Mouse (Mus musculus) T-helper 17 cell (primary cell): Measurements from ENCODE around the gene Vmn1r77.
"Not testable (repeated sequence)": the region's sequence is repeated elsewhere in the genome, so short reads cannot be mapped to it uniquely, and the experiment has no call there.

Experiments
- in situ Hi-C, 2 experiments: fragments of 300-600 bp; cut with MboI, MseI; formaldehyde crosslinking; loops; 1 replicate in 1 of 2; 2 replicates in 1 of 2; pipeline ENCODE4 v1.15.1; 2025; ENCODE audit warnings: high pct_unique_total_duplicates in 2 of 2

Vmn1r77 gene

DNA sequence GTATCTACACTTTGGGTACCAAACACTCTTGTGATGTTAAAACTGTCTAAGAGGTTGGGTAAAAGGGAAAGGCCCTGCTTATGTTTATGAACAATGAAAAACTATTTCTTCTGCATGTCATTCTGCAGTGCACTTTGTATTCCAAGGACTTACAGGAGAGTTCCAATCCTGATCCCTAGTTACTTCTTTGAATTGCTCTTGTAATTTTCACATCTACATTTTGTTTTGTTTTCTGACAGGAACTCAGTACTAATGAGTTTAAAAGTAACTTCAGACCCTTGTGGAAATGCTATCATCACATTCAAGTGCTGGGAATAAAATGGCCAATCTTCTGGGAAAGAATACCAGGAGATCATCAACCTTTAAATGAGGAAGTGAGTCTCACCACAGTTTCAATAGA is at the start of gene Vmn1r77:
Gene Vmn1r77, plus strand, starts transcription at position 301 of the 400 bp plus-strand sequence.
- in situ Hi-C loops: loop anchor here in 1 of 2 experiments (25.0 kb wide), 1 partner anchor 101 kb away; no protein-coding TSS in a partner anchor

DNA sequence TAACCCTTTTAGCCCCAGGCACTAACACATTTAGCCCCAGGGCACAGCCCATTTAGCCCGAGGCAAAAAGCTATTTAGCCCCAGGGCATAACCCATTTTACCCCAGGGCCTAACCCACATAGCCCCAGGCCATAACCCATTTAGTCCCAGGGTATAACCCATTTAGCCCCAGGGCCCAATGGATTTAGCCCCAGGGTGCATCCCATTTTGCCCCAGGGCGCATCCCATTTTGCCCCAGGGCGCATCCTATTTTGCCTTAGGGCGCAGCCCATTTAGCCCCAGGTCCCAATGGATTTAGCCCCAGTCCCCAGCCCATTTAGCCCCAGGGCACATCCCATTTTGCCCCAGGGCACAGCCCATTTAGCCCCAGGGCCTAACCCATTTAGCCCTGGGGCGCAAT is 25.1 kb upstream of the Vmn1r77 start:
- in situ Hi-C loops: loop anchor here in 1 of 2 experiments (5.0 kb wide), 1 partner anchor 381 kb away; no protein-coding TSS in a partner anchor

DNA sequence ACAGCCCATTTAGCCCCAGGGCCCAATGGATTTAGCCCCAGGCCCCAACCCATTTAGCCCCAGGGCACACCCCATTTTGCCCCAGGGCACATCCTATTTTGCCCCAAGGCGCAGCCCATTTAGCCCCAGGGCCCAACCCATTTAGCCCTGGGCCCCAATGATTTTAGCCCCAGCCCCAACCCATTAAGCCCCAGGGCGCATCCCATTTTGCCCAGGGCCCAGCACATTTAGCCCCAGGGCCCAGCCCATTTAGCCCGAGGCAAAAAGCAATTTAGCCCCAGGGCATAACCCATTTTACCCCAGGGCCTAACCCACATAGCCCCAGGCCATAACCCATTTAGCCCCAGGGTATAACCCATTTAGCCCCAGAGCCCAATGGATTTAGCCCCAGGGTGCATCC is 24.2 kb upstream of the Vmn1r77 start:
- in situ Hi-C loops: loop anchor here in 1 of 2 experiments (5.0 kb wide), 1 partner anchor 380 kb away; no protein-coding TSS in a partner anchor

DNA sequence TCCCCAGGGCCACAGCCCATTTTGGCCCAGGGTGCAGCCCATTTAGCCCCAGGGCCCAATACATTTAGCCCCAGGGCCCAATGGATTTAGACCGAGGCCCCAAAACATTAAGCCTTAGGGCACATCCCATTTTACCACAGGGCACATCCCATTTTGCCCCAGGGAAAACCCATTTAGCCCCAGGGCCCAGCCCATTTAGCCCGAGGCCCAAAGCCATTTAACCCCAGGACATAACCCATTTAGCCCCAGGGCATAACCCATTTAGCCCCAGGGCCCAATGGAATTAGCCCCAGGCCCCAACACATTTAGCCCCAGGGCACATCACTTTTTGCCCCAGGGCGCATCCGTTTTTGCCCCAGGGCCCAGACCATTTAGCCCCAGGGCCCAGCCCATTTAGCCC is 23.4 kb upstream of the Vmn1r77 start:
- in situ Hi-C loops: loop anchor here in 1 of 2 experiments (5.0 kb wide), 1 partner anchor 379 kb away; no protein-coding TSS in a partner anchor

DNA sequence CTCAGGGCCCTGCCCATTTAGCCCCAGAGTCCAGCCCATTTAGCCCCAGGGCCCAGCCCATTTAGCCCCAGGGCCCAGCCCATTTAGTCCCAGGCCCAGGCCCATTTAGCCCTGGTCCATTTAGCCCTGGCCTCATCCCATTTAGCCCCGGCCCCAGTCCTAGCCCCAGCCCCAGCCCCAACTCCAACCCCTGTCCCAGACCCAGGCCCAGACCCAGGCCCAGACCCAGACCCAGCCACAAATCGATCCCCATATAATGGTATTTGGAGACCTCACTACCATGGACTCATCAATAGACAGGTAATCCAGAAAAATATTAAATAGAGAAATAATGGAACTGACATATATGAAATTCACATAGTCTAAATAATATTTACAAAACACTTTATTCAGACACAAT is 18.7 kb upstream of the Vmn1r77 start:
- in situ Hi-C loops: not testable (repeated sequence)

DNA sequence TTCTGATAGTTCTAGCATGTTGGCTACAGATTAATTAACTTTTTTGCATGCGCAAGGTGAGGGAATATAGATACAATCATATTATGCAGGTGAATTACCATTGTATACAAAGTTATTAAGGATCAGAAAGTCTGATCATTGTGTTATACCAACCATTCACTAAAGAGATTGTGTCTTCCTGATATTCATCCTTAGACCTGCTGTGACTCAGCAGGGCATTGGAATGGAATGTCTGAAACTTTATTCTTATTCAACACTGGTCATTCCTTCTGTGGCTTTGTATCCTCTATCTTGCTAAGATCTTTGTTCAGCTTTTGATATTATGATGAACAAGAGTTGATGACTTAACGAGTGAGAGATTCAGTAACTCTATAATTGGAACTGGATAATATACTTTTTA is 4.1 kb downstream of the Vmn1r77 start:
- in situ Hi-C loops: loop anchor here in 1 of 2 experiments (25.0 kb wide), 1 partner anchor 97 kb away; no protein-coding TSS in a partner anchor
